Mouse (Mus musculus) heart, embryonic 12.5 days (tissue): ENCODE measurements at regions not wholly inside any gene's neighbourhood (a gene's known extent, or its start where the extent isn't known, plus 50 kb on each side); places are given as distances from the start of the nearest gene placed in this dataset.

Experiments used
- ATAC-seq: fragments of 200-750 bp; cut with Nextera tagmentation; 2 replicates; pipeline ENCODE4 v1.8.0; 2017; ENCODE audit warnings: moderate TSS enrichment, moderate library complexity; ENCODE audit not compliant: insufficient number of reproducible peaks, low FRiP score
- H3K27ac ChIP-seq: fragments of 300-500 bp; sonication (generic); 2 replicates; pipeline ENCODE4 v1.5.1; 2016; ENCODE audit warnings: mild to moderate bottlenecking, moderate library complexity; ENCODE audit not compliant: poor library complexity, severe bottlenecking
- H3K27me3 ChIP-seq: fragments of 300-500 bp; sonication (generic); replicated peaks from 2 replicates; pipeline ENCODE4 v1.6.1; 2016; ENCODE audit warnings: mild to moderate bottlenecking, moderate library complexity
- H3K36me3 ChIP-seq: fragments of 300-500 bp; sonication (generic); 2 replicates; pipeline ENCODE4 v1.6.1; 2016; ENCODE audit warnings: mild to moderate bottlenecking, moderate library complexity
- H3K4me1 ChIP-seq: fragments of 300-500 bp; sonication (generic); replicated peaks from 2 replicates; pipeline ENCODE4 v1.6.1; 2016; ENCODE audit warnings: mild to moderate bottlenecking
- H3K4me2 ChIP-seq: fragments of 300-500 bp; sonication (generic); 2 replicates; pipeline ENCODE4 v1.6.1; 2016; ENCODE audit warnings: mild to moderate bottlenecking, moderate library complexity
- H3K4me3 ChIP-seq: fragments of 300-500 bp; sonication (generic); 2 replicates; pipeline ENCODE4 v1.5.1; 2016; ENCODE audit warnings: mild to moderate bottlenecking
- H3K9ac ChIP-seq: fragments of 300-500 bp; sonication (generic); 2 replicates; pipeline ENCODE4 v1.6.1; 2016; ENCODE audit warnings: mild to moderate bottlenecking, moderate library complexity
- H3K9me3 ChIP-seq: fragments of 300-500 bp; sonication (generic); replicated peaks from 2 replicates; pipeline ENCODE4 v1.6.1; 2016; ENCODE audit warnings: mild to moderate bottlenecking, moderate library complexity
- WGBS: fragments of 180-500 bp; shearing (Covaris S2); methylation state at CpG from one replicate; pipeline ENCODE4 v1.1.7; 2016; 5-methylcytosine and 5-hydroxymethylcytosine counted together

DNA sequence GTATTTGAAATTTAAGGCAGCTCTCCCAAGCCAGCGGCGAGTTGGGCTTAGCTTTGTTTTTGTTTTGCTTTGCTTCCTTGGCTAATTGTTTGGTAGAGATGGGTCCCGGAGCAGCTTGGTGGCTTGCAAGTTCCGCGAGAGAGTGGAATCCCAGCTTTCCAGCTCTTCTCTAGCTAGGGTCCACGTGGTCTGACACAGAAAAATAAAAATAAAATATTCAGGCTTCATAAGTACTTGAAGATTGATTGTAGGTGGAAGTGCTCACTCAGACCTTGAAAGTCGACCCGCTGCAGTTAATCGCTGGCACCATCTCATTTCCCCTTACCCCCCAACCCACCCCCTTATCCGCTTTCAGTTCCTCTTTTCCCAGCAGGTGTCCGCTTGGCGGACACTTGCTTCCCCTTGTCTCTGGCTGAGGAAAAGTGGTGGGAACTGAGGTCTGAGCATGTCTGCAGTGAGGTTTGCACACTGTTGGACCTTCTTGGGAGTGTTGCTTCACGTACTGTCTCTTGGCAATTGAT lies 198.5 kb downstream of the Dusp6 start:
- Histone ChIP-seq H3K36me3 (no peaks in the 10 kb centered on the region), H3K4me1 (peaks cover 11% of the 10 kb centered on the region; the same call in 1 of the 2 replicates), H3K4me2 (peak overlapping the region; percentile 68), H3K9ac (peak overlapping the region; percentile 54), H3K27me3 (no peaks in the 10 kb centered on the region), H3K9me3 (no peaks in the 10 kb centered on the region), H3K4me3 (peak overlapping the region; percentile 42), H3K27ac (peak overlapping the region; percentile 78)
- peak; percentile 27; the same call in 1 of the 2 replicates for ATAC-seq
- 2% methylated on average over 13 of the region's 13 CpGs for WGBS

DNA sequence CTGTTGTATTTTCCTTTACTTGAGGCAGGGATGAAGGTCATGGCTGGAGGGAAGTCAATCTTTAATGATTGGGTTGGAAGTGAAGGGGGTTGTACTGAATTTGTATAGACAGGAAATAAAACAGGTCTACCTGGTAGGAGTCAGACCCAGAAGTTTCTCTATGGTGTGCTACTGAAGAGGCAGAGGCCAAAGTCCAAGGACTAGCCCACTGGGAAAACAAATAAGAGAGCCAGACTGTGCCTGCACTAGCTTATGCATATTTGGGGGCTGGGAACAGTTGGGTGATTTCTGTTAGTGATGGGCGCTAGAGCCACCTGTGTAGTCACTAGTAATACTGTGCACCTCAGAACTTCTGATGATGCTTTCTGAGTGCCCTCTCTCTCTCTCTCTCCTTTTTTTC lies 203.7 kb downstream of the Dusp6 start:
- ATAC-seq = no peak
- Histone ChIP-seq H3K9me3 (no peaks in the 10 kb centered on the region), H3K27me3 (no peaks in the 10 kb centered on the region), H3K36me3 (no peaks in the 10 kb centered on the region), H3K4me1 (peaks cover 2% of the 10 kb centered on the region; the same call in 1 of the 2 replicates), H3K4me2 (no peak overlapping the region), H3K27ac (peak overlapping the region; percentile 36; the same call in 1 of the 2 replicates), H3K4me3 (no peak overlapping the region), H3K9ac (no peak overlapping the region)
- WGBS = 87% methylated on average over 1 of the region's 1 CpGs

DNA sequence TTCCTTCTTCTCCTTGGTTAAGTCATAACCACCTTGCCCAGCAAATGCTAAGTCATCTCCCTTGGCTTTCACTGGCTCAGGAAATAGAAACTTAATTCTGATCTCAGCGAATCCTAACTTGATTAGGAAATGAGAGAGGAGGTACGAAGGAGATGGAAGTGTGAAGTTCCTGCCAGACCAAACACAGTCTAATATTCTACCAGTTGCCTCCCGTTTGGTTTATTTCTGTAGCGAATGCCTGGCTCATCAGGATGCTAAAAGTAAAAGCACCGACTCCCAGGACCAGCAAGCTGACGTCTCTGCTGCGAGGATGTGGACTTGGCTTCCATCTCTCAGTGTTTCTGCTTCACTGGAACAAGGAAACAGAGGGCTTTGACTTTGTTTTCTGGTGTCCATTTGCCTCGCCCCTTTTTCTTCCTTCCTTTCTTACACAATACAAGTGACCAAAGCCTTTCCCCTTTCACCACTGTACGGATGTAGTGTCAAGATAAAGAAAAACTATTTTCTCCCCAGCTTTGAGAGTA lies 204.3 kb downstream of the Dusp6 start:
- H3K4me2 ChIP-seq = no peak overlapping the region
- no peaks in the 10 kb centered on the region for H3K9me3 ChIP-seq
- peak overlapping the region; percentile 47 for H3K27ac ChIP-seq
- H3K4me3 ChIP-seq = no peak overlapping the region
- H3K36me3 ChIP-seq = no peaks in the 10 kb centered on the region
- 53% methylated on average over 9 of the region's 9 CpGs for WGBS
- peaks cover under 1% of the 10 kb centered on the region; the same call in 1 of the 2 replicates for H3K4me1 ChIP-seq
- peak; percentile 72 for ATAC-seq
- H3K27me3 ChIP-seq = no peaks in the 10 kb centered on the region
- no peak overlapping the region for H3K9ac ChIP-seq

DNA sequence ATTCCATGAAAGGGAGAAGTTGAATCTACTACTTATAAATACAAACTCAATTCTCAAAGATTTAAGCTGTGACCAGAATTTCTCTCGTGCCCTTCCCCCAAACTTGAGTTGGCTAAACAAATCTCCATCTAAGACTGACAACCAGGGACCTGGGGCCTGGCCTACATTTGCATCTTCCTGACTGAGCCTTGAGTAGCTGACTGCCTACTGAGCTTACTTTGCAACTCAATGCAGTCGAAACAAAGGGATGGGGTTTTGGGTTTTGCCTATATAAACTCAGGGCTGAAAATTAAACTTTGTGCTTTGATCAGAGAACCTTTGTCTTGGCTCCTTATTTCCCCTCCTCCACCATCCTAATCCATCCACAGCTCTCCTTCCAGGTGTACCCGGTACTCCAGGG lies 205.9 kb downstream of the Dusp6 start:
- H3K4me2 ChIP-seq = no peak overlapping the region
- H3K36me3 ChIP-seq = no peaks in the 10 kb centered on the region
- H3K4me1 ChIP-seq = peaks cover 2% of the 10 kb centered on the region; the same call in 1 of the 2 replicates
- H3K27me3 ChIP-seq = no peaks in the 10 kb centered on the region
- 43% methylated on average over 3 of the region's 3 CpGs for WGBS
- no peak overlapping the region for H3K4me3 ChIP-seq
- no peak for ATAC-seq
- H3K27ac ChIP-seq = no peak overlapping the region
- H3K9me3 ChIP-seq = no peaks in the 10 kb centered on the region
- H3K9ac ChIP-seq = no peak overlapping the region

DNA sequence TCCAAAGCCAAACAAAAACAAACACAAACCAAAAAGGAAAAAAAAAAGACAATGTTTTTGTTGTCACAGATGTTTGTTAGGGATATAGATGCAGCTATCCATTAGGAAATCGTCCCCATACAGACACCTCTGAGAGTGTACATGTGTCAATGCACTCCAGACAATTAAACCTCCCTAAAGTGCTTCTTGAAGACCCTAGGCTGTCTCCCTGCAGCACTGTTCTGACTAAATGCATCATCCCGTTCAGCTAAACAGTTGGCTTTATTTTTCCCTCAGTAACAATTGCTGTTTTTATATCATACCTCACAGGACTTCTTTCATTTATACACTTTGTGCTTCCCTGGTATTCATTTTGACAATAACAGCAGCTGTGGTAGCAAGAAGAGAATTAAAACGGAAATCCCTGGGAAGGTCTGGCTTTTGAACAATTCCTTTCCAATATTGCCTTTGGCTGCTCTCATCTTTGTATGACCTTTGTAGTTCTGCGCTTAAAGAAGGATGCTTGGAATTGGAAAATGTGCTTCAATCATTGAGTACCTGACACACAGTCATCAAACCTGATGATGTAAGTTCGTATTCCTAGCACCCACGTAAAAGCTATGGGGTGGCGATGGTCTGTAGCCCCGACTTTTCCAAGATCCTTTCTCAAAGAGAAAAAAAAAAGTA lies 208.9 kb downstream of the Dusp6 start:
- no peak for ATAC-seq
- WGBS = 66% methylated on average over 8 of the region's 8 CpGs
- H3K27ac ChIP-seq = peak overlapping the region; percentile 43

DNA sequence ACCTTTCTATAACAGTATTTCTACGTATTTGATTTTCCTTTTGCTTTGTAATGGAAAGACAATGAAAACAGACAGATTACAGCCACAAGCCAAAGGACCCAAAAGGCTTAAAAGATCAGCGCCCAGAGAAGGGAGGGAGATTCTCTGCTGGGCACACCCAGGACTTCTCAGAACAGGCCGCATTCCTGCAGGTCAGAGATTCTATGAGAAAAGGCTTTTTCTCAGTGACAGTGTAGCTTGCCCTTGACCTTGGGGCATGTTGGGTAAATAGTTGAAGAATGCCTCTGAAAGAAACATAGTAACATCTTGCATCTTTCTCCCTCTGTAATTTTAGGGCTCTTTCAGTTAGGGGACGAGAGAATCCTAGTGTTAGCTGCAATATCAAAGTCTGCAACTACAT lies 209.8 kb downstream of the Dusp6 start:
- no peak for ATAC-seq
- Histone ChIP-seq H3K27me3 (no peaks in the 10 kb centered on the region), H3K36me3 (no peaks in the 10 kb centered on the region), H3K4me2 (no peak overlapping the region), H3K9ac (no peak overlapping the region), H3K4me3 (no peak overlapping the region), H3K27ac (no peak overlapping the region; the same call in 1 of the 2 replicates), H3K9me3 (no peaks in the 10 kb centered on the region), H3K4me1 (peaks cover 7% of the 10 kb centered on the region; the same call in 1 of the 2 replicates)
- 61% methylated on average over 4 of the region's 4 CpGs for WGBS

More for the DNA sequence above, 208.9 kb downstream of the Dusp6 start:
- Histone ChIP-seq H3K9ac (no peak overlapping the region), H3K4me3 (no peak overlapping the region), H3K36me3 (no peaks in the 10 kb centered on the region), H3K27me3 (no peaks in the 10 kb centered on the region), H3K4me2 (no peak overlapping the region), H3K9me3 (no peaks in the 10 kb centered on the region), H3K4me1 (peaks cover 7% of the 10 kb centered on the region; the same call in 1 of the 2 replicates)

DNA sequence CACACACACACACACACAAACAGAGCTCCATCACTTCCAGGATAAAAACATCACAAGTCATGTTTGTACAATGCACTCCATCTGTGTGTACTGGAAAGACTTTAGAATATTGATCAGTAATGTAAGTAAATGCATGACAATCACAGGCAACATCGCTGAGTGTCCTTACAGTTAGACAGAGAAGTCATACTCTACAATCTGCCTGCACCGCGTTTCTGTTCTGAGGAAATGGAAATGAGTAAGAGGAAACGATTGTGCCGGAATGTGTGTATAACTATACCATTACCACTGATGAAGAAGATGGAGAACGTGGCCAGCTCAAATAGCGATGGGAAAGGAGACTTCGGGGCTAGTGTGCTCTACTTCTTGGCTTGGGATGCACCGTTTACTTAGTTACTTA lies 210.7 kb downstream of the Dusp6 start:
- peaks cover 7% of the 10 kb centered on the region; the same call in 1 of the 2 replicates for H3K4me1 ChIP-seq
- ATAC-seq = no peak
- WGBS = 85% methylated on average over 9 of the region's 9 CpGs
- H3K27me3 ChIP-seq = no peaks in the 10 kb centered on the region
- H3K4me2 ChIP-seq = no peak overlapping the region
- H3K4me3 ChIP-seq = no peak overlapping the region
- no peaks in the 10 kb centered on the region for H3K9me3 ChIP-seq
- H3K9ac ChIP-seq = no peak overlapping the region
- H3K36me3 ChIP-seq = no peaks in the 10 kb centered on the region
- H3K27ac ChIP-seq = no peak overlapping the region

DNA sequence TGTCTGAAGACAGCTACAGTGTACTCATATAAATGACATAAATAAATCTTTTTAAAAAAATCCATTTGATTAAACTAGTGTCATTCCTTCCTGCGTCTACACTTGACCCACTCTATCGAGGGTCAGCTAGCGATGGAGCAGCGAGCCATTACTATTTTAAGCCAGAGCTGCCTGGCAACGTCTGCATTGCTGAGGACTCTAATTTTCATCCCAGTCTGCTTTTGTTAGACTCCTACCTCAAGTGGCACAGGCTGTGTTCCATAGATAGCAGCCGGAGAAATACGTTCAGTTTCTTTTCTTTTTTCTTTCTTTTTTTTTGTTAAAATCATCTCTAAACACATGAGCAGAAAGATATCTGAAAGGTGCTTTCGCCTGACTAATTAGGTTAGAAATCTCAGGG lies 211.5 kb downstream of the Dusp6 start:
- Histone ChIP-seq H3K9ac (no peak overlapping the region), H3K9me3 (no peaks in the 10 kb centered on the region), H3K4me1 (peaks cover 7% of the 10 kb centered on the region; the same call in 1 of the 2 replicates), H3K27ac (peak overlapping the region; percentile 57), H3K4me3 (no peak overlapping the region), H3K4me2 (no peak overlapping the region), H3K36me3 (no peaks in the 10 kb centered on the region), H3K27me3 (no peaks in the 10 kb centered on the region)
- 55% methylated on average over 8 of the region's 8 CpGs for WGBS
- no peak for ATAC-seq

DNA sequence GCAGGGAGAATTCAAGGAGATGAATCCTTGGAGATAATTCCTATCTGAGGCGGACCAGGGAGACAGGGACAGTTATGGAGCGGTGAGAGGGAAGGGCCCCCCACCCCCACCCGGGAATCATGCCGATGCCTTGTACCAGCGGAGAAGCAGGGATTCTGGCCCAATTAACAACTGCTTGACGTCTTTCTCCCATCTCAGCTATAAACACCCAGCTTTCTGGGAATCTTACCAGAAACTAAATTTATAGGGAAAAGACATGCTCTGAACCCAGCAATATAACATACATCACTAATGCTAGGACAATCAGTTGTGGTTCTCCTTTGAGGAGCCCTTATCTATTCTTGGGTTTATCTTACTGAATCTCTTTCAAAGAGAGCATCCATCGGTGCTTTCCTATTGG lies 213.2 kb downstream of the Dusp6 start:
- Histone ChIP-seq H3K27me3 (no peaks in the 10 kb centered on the region), H3K27ac (no peak overlapping the region), H3K9ac (no peak overlapping the region), H3K36me3 (no peaks in the 10 kb centered on the region), H3K4me1 (peaks cover 7% of the 10 kb centered on the region; the same call in 1 of the 2 replicates), H3K9me3 (no peaks in the 10 kb centered on the region), H3K4me3 (no peak overlapping the region), H3K4me2 (no peak overlapping the region)
- ATAC-seq = no peak
- 73% methylated on average over 7 of the region's 7 CpGs for WGBS

DNA sequence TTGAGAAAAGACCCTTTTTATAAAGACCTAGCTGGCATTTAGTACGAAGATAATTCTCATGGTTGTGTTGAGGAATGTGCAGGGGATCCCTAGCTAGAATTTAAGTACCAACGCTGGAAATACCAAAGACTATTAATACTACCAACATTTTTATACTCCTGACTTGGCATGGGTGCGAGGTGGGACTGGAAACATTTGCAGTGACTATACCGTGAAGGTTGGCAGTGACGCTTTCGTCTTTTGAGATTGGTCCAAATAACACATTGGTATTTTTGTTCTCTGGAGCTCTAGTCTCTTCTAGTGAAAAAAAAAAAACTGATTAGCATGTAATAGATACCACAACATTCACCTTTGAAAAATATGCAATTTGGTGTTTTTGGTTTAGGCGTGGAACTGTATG lies 213.7 kb downstream of the Dusp6 start:
- Histone ChIP-seq H3K4me3 (no peak overlapping the region), H3K9ac (no peak overlapping the region), H3K4me2 (no peak overlapping the region), H3K27ac (no peak overlapping the region), H3K36me3 (no peaks in the 10 kb centered on the region), H3K27me3 (no peaks in the 10 kb centered on the region), H3K4me1 (peaks cover 7% of the 10 kb centered on the region; the same call in 1 of the 2 replicates), H3K9me3 (no peaks in the 10 kb centered on the region)
- 84% methylated on average over 7 of the region's 7 CpGs for WGBS
- no peak for ATAC-seq

DNA sequence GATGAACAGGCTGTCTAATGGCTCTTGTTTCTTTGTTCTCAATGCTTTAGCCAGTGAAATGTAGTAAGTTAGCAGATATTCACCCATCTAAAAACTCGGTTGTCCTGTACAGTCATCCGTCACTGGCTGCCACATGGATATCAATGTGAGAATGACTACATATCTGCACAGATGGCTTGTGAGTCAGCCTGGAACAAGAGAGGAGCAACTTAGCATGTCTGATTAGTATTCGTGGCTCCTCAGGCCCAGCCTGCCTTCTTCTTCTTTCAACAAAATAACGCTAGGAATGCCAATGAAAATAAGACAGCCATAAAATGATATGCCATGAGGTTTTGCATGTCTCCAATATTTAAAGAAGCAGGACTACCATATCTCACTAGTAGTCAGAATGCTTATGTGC lies 217.5 kb downstream of the Dusp6 start:
- Histone ChIP-seq H3K4me1 (no peaks in the 10 kb centered on the region), H3K27ac (no peak overlapping the region), H3K27me3 (no peaks in the 10 kb centered on the region), H3K9me3 (no peaks in the 10 kb centered on the region), H3K36me3 (no peaks in the 10 kb centered on the region), H3K9ac (no peak overlapping the region), H3K4me2 (no peak overlapping the region), H3K4me3 (no peak overlapping the region)
- 73% methylated on average over 4 of the region's 4 CpGs for WGBS
- ATAC-seq = no peak
